Mouse (Mus musculus) heart, embryonic 14.5 days (tissue): Measurements from ENCODE around the gene Vps51. TPM values are rescaled to one million over a fixed set of nuclear protein-coding genes. Genes with fewer than 3 reads are reported as not detected.

Experiments
- ATAC-seq: fragments of 200-750 bp; cut with Nextera tagmentation; 2 replicates; pipeline ENCODE4 v1.8.0; 2017; ENCODE audit warnings: low read depth, moderate TSS enrichment; ENCODE audit not compliant: insufficient number of reproducible peaks, insufficient read depth, low FRiP score
- H3K27ac ChIP-seq, 2 experiments: fragments of 200-500 bp in 1 of 2; fragments of 300-500 bp in 1 of 2; sonication (generic) in 1 of 2; replicated peaks in 1 of 2; 2 replicates each; pipeline ENCODE4 v1.5.1; 2012 to 2014; ENCODE audit warnings: low read depth in 2 of 2, low read length in 2 of 2, control low read depth in 1 of 2, mild to moderate bottlenecking in 1 of 2, mixed read lengths in 1 of 2; ENCODE audit not compliant: control insufficient read depth in 1 of 2, insufficient read depth in 1 of 2
- H3K27me3 ChIP-seq: fragments of 300-500 bp; sonication (generic); 2 replicates; pipeline ENCODE4 v1.6.1; 2014; ENCODE audit warnings: mild to moderate bottlenecking, low read length, control low read depth; ENCODE audit not compliant: control insufficient read depth, insufficient read depth
- H3K36me3 ChIP-seq: fragments of 300-500 bp; sonication (generic); 2 replicates; pipeline ENCODE4 v1.6.1; 2014; ENCODE audit warnings: mild to moderate bottlenecking, control low read depth, low read length, mixed read lengths; ENCODE audit not compliant: control insufficient read depth, insufficient read depth
- H3K4me1 ChIP-seq, 2 experiments: fragments of 200-500 bp in 1 of 2; fragments of 300-500 bp in 1 of 2; sonication (generic) in 1 of 2; 2 replicates each; pipeline ENCODE4 v1.6.1; 2012 to 2014; ENCODE audit warnings: low read length in 2 of 2, control low read depth in 1 of 2, mixed read lengths in 1 of 2; ENCODE audit not compliant: control insufficient read depth in 2 of 2, insufficient read depth in 2 of 2
- H3K4me2 ChIP-seq: fragments of 300-500 bp; sonication (generic); 2 replicates; pipeline ENCODE4 v1.6.1; 2014; ENCODE audit warnings: mild to moderate bottlenecking, low read length
- H3K4me3 ChIP-seq, 2 experiments: fragments of 200-500 bp in 1 of 2; fragments of 300-500 bp in 1 of 2; sonication (generic) in 1 of 2; 2 replicates each; pipeline ENCODE4 v1.5.1; 2012 to 2014; ENCODE audit warnings: low read length in 2 of 2, mild to moderate bottlenecking in 2 of 2, control low read depth in 1 of 2, low read depth in 1 of 2, moderate library complexity in 1 of 2; ENCODE audit not compliant: control insufficient read depth in 1 of 2, insufficient read depth in 1 of 2
- H3K9ac ChIP-seq: fragments of 300-500 bp; sonication (generic); 2 replicates; pipeline ENCODE4 v1.6.1; 2014; ENCODE audit warnings: mild to moderate bottlenecking, low read length
- H3K9me3 ChIP-seq: fragments of 300-500 bp; sonication (generic); 2 replicates; pipeline ENCODE4 v1.6.1; 2016; ENCODE audit warnings: low read length, control low read depth; ENCODE audit not compliant: control insufficient read depth
- WGBS: fragments of 180-500 bp; shearing (Covaris S2); extraction: QIAGEN DNeasy Blood & Tissue Kit; methylation state at CpG from one replicate; pipeline ENCODE4 v1.1.7; 2014; 5-methylcytosine and 5-hydroxymethylcytosine counted together
- microRNA-seq: library from miRNA; unstranded; fragments of <30 nt; microRNA quantifications from one replicate; pipeline ENCODE4, GENCODE M21; 2016
- polyA plus RNA-seq: library from polyadenylated mRNA; unstranded; fragments of >200 nt; fragmentation: Nextera tagmentation; extraction: Ambion mirVana; gene quantifications from 2 replicates; pipeline ENCODE4 v1.2.1, GENCODE M21; 2014

The Vps51 gene
- polyA plus RNA-seq, 1 experiment from 2014 or later = 44.8 TPM

DNA sequence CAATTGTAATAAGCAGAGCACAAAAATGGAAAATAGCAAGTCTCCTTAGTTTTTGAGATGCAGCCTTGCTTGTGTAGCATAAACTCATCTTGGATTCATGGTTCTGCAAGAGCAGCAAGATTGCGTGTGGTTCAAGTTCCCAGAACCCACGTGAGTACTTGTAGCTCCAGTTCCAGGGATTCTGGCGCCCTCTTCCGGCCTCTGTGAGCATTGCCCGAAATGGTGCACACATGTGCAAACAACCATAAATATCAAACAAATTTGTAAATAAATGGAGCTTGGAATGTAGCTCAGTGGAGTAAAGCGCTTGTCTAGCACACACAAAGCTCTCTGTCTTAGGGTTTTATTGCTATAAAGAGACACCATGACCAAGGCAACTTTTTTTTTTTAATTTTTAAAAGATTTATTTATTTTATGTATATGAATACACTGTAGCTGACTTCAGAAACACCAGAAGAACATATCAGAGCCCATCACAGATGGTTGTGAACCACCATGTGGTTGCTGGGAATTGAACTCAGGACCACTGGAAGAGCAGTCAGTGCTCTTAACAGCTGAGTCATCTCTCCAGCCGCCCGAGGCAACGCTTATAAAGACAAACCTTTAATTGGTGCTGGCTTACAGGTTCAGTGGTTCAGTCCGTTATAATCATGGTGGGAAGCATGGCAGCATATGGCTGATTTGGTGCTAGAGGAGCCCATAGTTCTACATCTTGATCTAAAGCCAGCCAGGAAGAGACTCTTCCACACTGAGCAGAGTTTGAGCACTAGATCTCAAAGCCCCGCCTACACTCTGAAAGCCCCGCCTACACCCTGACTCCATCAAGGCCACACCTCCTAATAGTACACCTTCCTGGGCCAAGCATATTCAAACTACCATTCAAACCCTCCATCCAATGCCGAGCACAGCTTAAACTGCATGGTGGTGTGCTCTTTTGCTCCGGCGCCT lies 58.6 kb downstream of the Vps51 start:
- Histone ChIP-seq H3K4me3 (no peak overlapping the region), H3K9ac (no peak overlapping the region), H3K36me3 (no peaks in the 10 kb centered on the region), H3K27me3 (peaks cover 8% of the 10 kb centered on the region; the same call in 1 of the 2 replicates), H3K4me1 (peaks cover 9 to 10% of the 10 kb centered on the region in 2 experiments; a peak in 3 of 4 replicates), H3K9me3 (no peaks in the 10 kb centered on the region), H3K4me2 (no peak overlapping the region), H3K27ac (no peak overlapping the region)
- 30% methylated on average over 15 of the region's 15 CpGs for WGBS
- ATAC-seq = no peak

Small RNA genes within 50 kb of the gene (microRNA-seq; reads per million reads assigned to microRNA genes)
- 1.1 reads per million for gene Mir6988

Other genes with a start within 250 kb of the Vps51 start
- gene Frmd8, start 202.0 kb downstream of the Vps51 start, polyA plus RNA-seq = 18.5 and 19.2 TPM in 2 replicates
- gene Slc25a45, start 199.4 kb downstream of the Vps51 start, polyA plus RNA-seq = 1.7 and 2.8 TPM in 2 replicates
- 1.1 and 1.8 TPM in 2 replicates for gene Tigd3, start 183.1 kb downstream of the Vps51 start, polyA plus RNA-seq
- 85.8 and 86.9 TPM in 2 replicates for gene Dpf2, start 164.2 kb downstream of the Vps51 start, polyA plus RNA-seq
- gene Cdc42ep2, start 152.4 kb downstream of the Vps51 start, polyA plus RNA-seq = 9.1 and 9.7 TPM in 2 replicates
- gene Pola2, start 113.0 kb downstream of the Vps51 start, polyA plus RNA-seq = 42.7 and 45.1 TPM in 2 replicates
- gene Slc22a20, start 91.1 kb downstream of the Vps51 start, polyA plus RNA-seq = not detected in 2 replicates
- gene Capn1, start 61.3 kb downstream of the Vps51 start, polyA plus RNA-seq = 6.5 and 7.3 TPM in 2 replicates
- 14.8 and 16.0 TPM in 2 replicates for gene Syvn1, start 30.7 kb downstream of the Vps51 start, polyA plus RNA-seq
- gene Mrpl49, start 19.4 kb downstream of the Vps51 start, polyA plus RNA-seq = 64.5 and 69.4 TPM in 2 replicates
- 562 and 618 TPM in 2 replicates for gene Fau, start 19.4 kb downstream of the Vps51 start, polyA plus RNA-seq
- gene Znhit2, start 16.0 kb downstream of the Vps51 start, polyA plus RNA-seq = 25.5 and 25.6 TPM in 2 replicates
- 6.7 and 7.6 TPM in 2 replicates for gene Tm7sf2, start 8.9 kb downstream of the Vps51 start, polyA plus RNA-seq
- not detected in 2 replicates for gene Tmem262, start 2.8 kb upstream of the Vps51 start, polyA plus RNA-seq
- 0.47 and 0.49 TPM in 2 replicates for gene Gm28374, start 5.0 kb upstream of the Vps51 start, polyA plus RNA-seq
- 46.6 and 52.9 TPM in 2 replicates for gene Zfpl1, start 7.7 kb upstream of the Vps51 start, polyA plus RNA-seq
- 24.0 and 24.5 TPM in 2 replicates for gene Cdca5, start 7.8 kb upstream of the Vps51 start, polyA plus RNA-seq
- gene AC131692.1, start 17.2 kb upstream of the Vps51 start, polyA plus RNA-seq = 0.38 TPM in 1 of 2 replicates, not detected in the other
- gene Naaladl1, start 28.6 kb upstream of the Vps51 start, polyA plus RNA-seq = 0.12 and 0.20 TPM in 2 replicates
- 36.0 and 36.3 TPM in 2 replicates for gene Sac3d1, start 41.4 kb upstream of the Vps51 start, polyA plus RNA-seq
- 21.5 and 23.9 TPM in 2 replicates for gene Snx15, start 51.1 kb upstream of the Vps51 start, polyA plus RNA-seq
- gene Batf2, start 63.8 kb upstream of the Vps51 start, polyA plus RNA-seq = 0.30 TPM in 1 of 2 replicates, not detected in the other
- 61.3 and 70.7 TPM in 2 replicates for gene Arl2, start 64.3 kb upstream of the Vps51 start, polyA plus RNA-seq
- not detected in 2 replicates for gene Majin, start 107.2 kb upstream of the Vps51 start, polyA plus RNA-seq
- gene Gpha2, start 149.1 kb upstream of the Vps51 start, polyA plus RNA-seq = 0.36 TPM in 1 of 2 replicates, not detected in the other
- 20.7 and 26.0 TPM in 2 replicates for gene Ppp2r5b, start 158.6 kb upstream of the Vps51 start, polyA plus RNA-seq
- gene Atg2a, start 164.4 kb upstream of the Vps51 start, polyA plus RNA-seq = 7.1 and 7.8 TPM in 2 replicates
- 51.7 and 60.0 TPM in 2 replicates for gene Ehd1, start 199.5 kb upstream of the Vps51 start, polyA plus RNA-seq
- 0.43 and 0.78 TPM in 2 replicates for gene Cdc42bpg, start 229.2 kb upstream of the Vps51 start, polyA plus RNA-seq